Mouse (Mus musculus) limb, embryonic 10.5 days (tissue): ENCODE measurements around the gene Gaa. TPM values are rescaled to one million over a fixed set of nuclear protein-coding genes. Genes with fewer than 3 reads are reported as not detected.

Source experiments
- DNase-seq: peaks from one replicate; pipeline ENCODE4 v3.0.0-alpha.2; 2017; ENCODE audit warnings: low spot score
- H3K27ac ChIP-seq: fragments of 300-500 bp; sonication (generic); 2 replicates; pipeline ENCODE4 v1.5.1; 2016; ENCODE audit warnings: mild to moderate bottlenecking
- H3K27me3 ChIP-seq: fragments of 300-500 bp; sonication (generic); 2 replicates; pipeline ENCODE4 v1.6.1; 2016; ENCODE audit warnings: low read depth, mild to moderate bottlenecking; ENCODE audit not compliant: poor library complexity, severe bottlenecking
- H3K36me3 ChIP-seq: fragments of 300-500 bp; sonication (generic); 2 replicates; pipeline ENCODE4 v1.6.1; 2016; ENCODE audit warnings: mild to moderate bottlenecking, moderate library complexity
- H3K4me1 ChIP-seq: fragments of 300-500 bp; sonication (generic); 2 replicates; pipeline ENCODE4 v1.6.1; 2016
- H3K4me3 ChIP-seq: fragments of 300-500 bp; sonication (generic); 2 replicates; pipeline ENCODE4 v1.5.1; 2016; ENCODE audit warnings: mild to moderate bottlenecking, moderate library complexity
- H3K9me3 ChIP-seq: fragments of 300-500 bp; sonication (generic); replicated peaks from 2 replicates; pipeline ENCODE4 v1.6.1; 2016; ENCODE audit warnings: mild to moderate bottlenecking
- WGBS: fragments of 180-500 bp; shearing (Covaris S2); methylation state at CpG from one replicate; pipeline ENCODE4 v1.1.7; 2016; 5-methylcytosine and 5-hydroxymethylcytosine counted together
- polyA plus RNA-seq: library from polyadenylated mRNA; unstranded; fragments of >200 nt; fragmentation: Nextera tagmentation; extraction: Ambion mirVana; gene quantifications from 2 replicates; pipeline ENCODE4 v1.2.1, GENCODE M21; 2016

The Gaa gene
- polyA plus RNA-seq, 1 experiment from 2014 or later, result 27.8 TPM

DNA sequence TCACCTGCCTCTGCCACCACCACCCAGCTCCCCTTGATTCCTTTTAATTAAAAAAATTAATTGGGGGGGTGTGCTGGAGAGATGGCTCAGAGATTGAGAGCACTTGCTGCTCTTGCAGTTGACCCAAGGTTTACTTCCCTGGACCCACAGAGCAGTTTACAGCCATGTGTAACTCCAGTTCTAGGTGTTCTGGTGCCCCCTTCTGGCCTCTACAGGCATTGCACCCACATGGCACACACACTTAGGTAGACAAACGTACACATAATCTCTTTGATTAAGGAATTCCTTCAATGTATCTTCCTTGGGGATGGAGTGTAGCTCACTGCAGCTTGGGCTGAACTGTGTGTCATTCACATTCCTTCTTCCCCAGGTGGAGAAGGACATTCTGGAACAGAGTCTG lies 57.4 kb downstream of the Gaa start:
- DNase-seq, result no peak
- peaks cover 7% of the 10 kb centered on the region; the same call in 1 of the 2 replicates for H3K27me3 ChIP-seq
- H3K9me3 ChIP-seq, result no peaks in the 10 kb centered on the region; the same call in 1 of the 2 replicates
- no peaks in the 10 kb centered on the region for H3K36me3 ChIP-seq
- 84% methylated on average over 1 of the region's 1 CpGs for WGBS
- H3K4me1 ChIP-seq, result 0 out of 2 replicates have a peak, but pooled peaks cover 2% of the 10 kb centered on the region
- no peak overlapping the region for H3K27ac ChIP-seq
- no peak overlapping the region for H3K4me3 ChIP-seq

DNA sequence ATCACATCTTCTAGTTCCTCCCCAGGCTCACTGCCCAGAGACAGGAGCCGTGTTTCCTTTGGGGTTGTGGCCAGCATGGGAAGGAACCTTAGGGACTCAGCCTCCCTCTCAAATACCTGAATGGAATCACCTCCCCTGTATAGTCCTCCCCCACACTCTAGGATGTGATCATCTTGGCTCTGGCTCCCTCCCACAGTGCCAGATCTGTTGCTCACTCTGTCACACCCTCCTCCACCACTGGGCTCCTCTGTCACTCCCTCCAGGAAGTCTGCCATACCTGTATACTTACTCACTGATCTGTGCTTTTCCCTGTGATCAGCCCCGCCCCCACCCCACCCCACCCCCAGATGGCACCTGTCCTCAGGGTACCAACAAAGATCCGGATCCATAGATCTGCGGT lies 62.9 kb downstream of the Gaa start:
- Histone ChIP-seq H3K4me1 (peaks cover 5% of the 10 kb centered on the region; the same call in 1 of the 2 replicates), H3K9me3 (no peaks in the 10 kb centered on the region), H3K27ac (no peak overlapping the region), H3K4me3 (no peak overlapping the region), H3K36me3 (no peaks in the 10 kb centered on the region), H3K27me3 (peaks cover 21% of the 10 kb centered on the region)
- no peak for DNase-seq
- WGBS, result 63% methylated on average over 4 of the region's 4 CpGs

DNA sequence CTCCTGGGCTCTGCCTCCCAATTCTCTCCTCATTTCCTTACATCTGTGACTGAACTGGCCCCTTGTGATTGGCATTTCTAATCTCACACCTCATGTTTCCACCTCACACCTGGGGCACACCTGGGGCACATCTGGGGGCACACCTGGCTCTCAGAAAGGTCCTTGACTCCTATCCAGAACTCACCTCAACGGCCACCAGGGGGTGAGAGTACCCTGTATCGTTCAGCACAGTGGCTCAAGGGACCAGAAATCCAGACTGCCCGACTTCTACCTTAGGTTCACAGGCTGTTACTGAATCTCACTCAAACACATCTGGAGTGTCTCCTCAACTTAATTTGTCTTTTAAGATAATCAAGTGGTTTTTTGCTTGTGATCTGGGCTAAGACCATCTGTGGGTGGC lies 64.3 kb downstream of the Gaa start:
- H3K27me3 ChIP-seq, result peaks cover 21% of the 10 kb centered on the region
- H3K9me3 ChIP-seq, result no peaks in the 10 kb centered on the region
- H3K4me1 ChIP-seq, result peaks cover 5% of the 10 kb centered on the region; the same call in 1 of the 2 replicates
- H3K27ac ChIP-seq, result no peak overlapping the region
- H3K4me3 ChIP-seq, result no peak overlapping the region
- H3K36me3 ChIP-seq, result no peaks in the 10 kb centered on the region
- DNase-seq, result no peak
- 45% methylated on average over 3 of the region's 3 CpGs for WGBS

Other genes with a start within 250 kb of the Gaa start
- gene Cbx2, start 244.9 kb upstream of the Gaa start, polyA plus RNA-seq, result 151 and 170 TPM in 2 replicates
- gene Cbx8, start 226.9 kb upstream of the Gaa start, polyA plus RNA-seq, result 12.2 and 15.1 TPM in 2 replicates
- 4.3 and 7.1 TPM in 2 replicates for gene Cbx4, start 181.7 kb upstream of the Gaa start, polyA plus RNA-seq
- gene Tbc1d16, start 39.4 kb upstream of the Gaa start, polyA plus RNA-seq, result 19.6 and 20.2 TPM in 2 replicates
- 9.8 and 12.8 TPM in 2 replicates for gene Ccdc40, start 39.3 kb upstream of the Gaa start, polyA plus RNA-seq
- gene Eif4a3, start 32.2 kb downstream of the Gaa start, polyA plus RNA-seq, result 503 and 564 TPM in 2 replicates
- gene Card14, start 39.9 kb downstream of the Gaa start, polyA plus RNA-seq, result 0.08 and 0.30 TPM in 2 replicates
- 6.5 and 8.1 TPM in 2 replicates for gene Sgsh, start 87.6 kb downstream of the Gaa start, polyA plus RNA-seq
- gene Slc26a11, start 87.7 kb downstream of the Gaa start, polyA plus RNA-seq, result 8.9 and 9.4 TPM in 2 replicates
- gene Rnf213, start 125.2 kb downstream of the Gaa start, polyA plus RNA-seq, result 1.8 and 2.4 TPM in 2 replicates
- 22.7 and 27.2 TPM in 2 replicates for gene Endov, start 223.5 kb downstream of the Gaa start, polyA plus RNA-seq